Mouse (Mus musculus) limb, embryonic 12.5 days (tissue): ENCODE data around the gene Asb17. TPM values are rescaled to one million over a fixed set of nuclear protein-coding genes. Genes with fewer than 3 reads are reported as not detected.

Source experiments
- ATAC-seq: fragments of 200-750 bp; cut with Nextera tagmentation; 2 replicates; pipeline ENCODE4 v1.8.0; 2017; ENCODE audit warnings: low read depth, moderate TSS enrichment; ENCODE audit not compliant: insufficient number of reproducible peaks, insufficient read depth, low FRiP score, low TSS enrichment
- H3K27ac ChIP-seq: fragments of 300-500 bp; sonication (generic); 2 replicates; pipeline ENCODE4 v1.5.1; 2016; ENCODE audit warnings: mild to moderate bottlenecking, moderate library complexity
- H3K27me3 ChIP-seq: fragments of 300-500 bp; sonication (generic); 2 replicates; pipeline ENCODE4 v1.6.1; 2016; ENCODE audit warnings: mild to moderate bottlenecking, moderate library complexity
- H3K36me3 ChIP-seq: fragments of 300-500 bp; sonication (generic); 2 replicates; pipeline ENCODE4 v1.6.1; 2016; ENCODE audit warnings: mild to moderate bottlenecking, moderate library complexity
- H3K4me1 ChIP-seq: fragments of 300-500 bp; sonication (generic); replicated peaks from 2 replicates; pipeline ENCODE4 v1.6.1; 2016
- H3K4me2 ChIP-seq: fragments of 300-500 bp; sonication (generic); 2 replicates; pipeline ENCODE4 v1.6.1; 2016; ENCODE audit warnings: mild to moderate bottlenecking, moderate library complexity
- H3K4me3 ChIP-seq: fragments of 300-500 bp; sonication (generic); replicated peaks from 2 replicates; pipeline ENCODE4 v1.5.1; 2016; ENCODE audit warnings: mild to moderate bottlenecking
- H3K9ac ChIP-seq: fragments of 300-500 bp; sonication (generic); replicated peaks from 2 replicates; pipeline ENCODE4 v1.6.1; 2016; ENCODE audit warnings: mild to moderate bottlenecking, moderate library complexity
- H3K9me3 ChIP-seq: fragments of 300-500 bp; sonication (generic); 2 replicates; pipeline ENCODE4 v1.6.1; 2016; ENCODE audit warnings: mild to moderate bottlenecking, moderate library complexity
- WGBS: fragments of 180-500 bp; shearing (Covaris S2); methylation state at CpG from one replicate; pipeline ENCODE4 v1.1.7; 2016; 5-methylcytosine and 5-hydroxymethylcytosine counted together
- polyA plus RNA-seq: library from polyadenylated mRNA; unstranded; fragments of >200 nt; fragmentation: Nextera tagmentation; extraction: Ambion mirVana; gene quantifications from 2 replicates; pipeline ENCODE4 v1.2.1, GENCODE M21; 2016

Asb17 gene
- polyA plus RNA-seq, 1 experiment from 2014 or later, result 0.08 TPM

- Histone ChIP-seq H3K4me2 (no peak overlapping the region), H3K27ac (no peak overlapping the region), H3K9ac (no peak overlapping the region), H3K4me1 (no peaks in the 10 kb centered on the region), H3K4me3 (no peak overlapping the region), H3K36me3 (peaks cover 38% of the 10 kb centered on the region), H3K27me3 (no peaks in the 10 kb centered on the region), H3K9me3 (no peaks in the 10 kb centered on the region)
- 86% methylated on average over 1 of the region's 1 CpGs for WGBS
- no peak for ATAC-seq
These were observed 57.9 kb downstream of the Asb17 start for GRCm38 (mm10) chr3:153901904-153902303.

GRCm38 (mm10) chr3:153902595-153902994 lies 58.6 kb downstream of the Asb17 start:
- Histone ChIP-seq H3K4me3 (no peak overlapping the region), H3K27ac (no peak overlapping the region), H3K36me3 (peaks cover 45% of the 10 kb centered on the region), H3K9ac (no peak overlapping the region), H3K9me3 (no peaks in the 10 kb centered on the region), H3K4me2 (no peak overlapping the region), H3K27me3 (no peaks in the 10 kb centered on the region), H3K4me1 (no peaks in the 10 kb centered on the region)
- ATAC-seq, result no peak
- WGBS, result 64% methylated on average over 3 of the region's 3 CpGs

- Histone ChIP-seq H3K27ac (no peak overlapping the region), H3K4me1 (peaks cover 15% of the 10 kb centered on the region), H3K27me3 (no peaks in the 10 kb centered on the region), H3K9ac (no peak overlapping the region), H3K9me3 (no peaks in the 10 kb centered on the region), H3K4me2 (no peak overlapping the region), H3K36me3 (peaks cover 65% of the 10 kb centered on the region), H3K4me3 (no peak overlapping the region)
- ATAC-seq, result no peak
- WGBS, result 70% methylated on average over 6 of the region's 6 CpGs
These were observed 60.6 kb downstream of the Asb17 start for GRCm38 (mm10) chr3:153904586-153904985.

Other genes with a start within 250 kb of the Asb17 start
- gene St6galnac3, start 119.0 kb upstream of the Asb17 start, polyA plus RNA-seq, result 38.3 and 41.2 TPM in 2 replicates
- gene Msh4, start 61.9 kb downstream of the Asb17 start, polyA plus RNA-seq, result 0.06 and 0.15 TPM in 2 replicates
- 39.6 and 46.3 TPM in 2 replicates for gene Rabggtb, start 68.8 kb downstream of the Asb17 start, polyA plus RNA-seq
- gene Acadm, start 100.4 kb downstream of the Asb17 start, polyA plus RNA-seq, result 53.2 and 54.4 TPM in 2 replicates
- gene Slc44a5, start 129.2 kb downstream of the Asb17 start, polyA plus RNA-seq, result 0.45 and 0.54 TPM in 2 replicates